Mouse (Mus musculus): Measurements from ENCODE around the gene Snap91.

- TF ChIP-seq POLR2A (IDR thresholded peaks at IDR 0.05; ENCODE audit: borderline replicate concordance, extremely low read depth, low read depth, low read length) (no peak), CTCF (IDR thresholded peaks at IDR 0.05; ENCODE audit: insufficient read depth, low read length) (no peak)
These were observed 67.1 kb downstream of the Snap91 start for GRCm38 (mm10) chr9:86813327-86813726.
